Mouse (Mus musculus) CD4-positive, CD25-positive, alpha-beta regulatory T cell, adult 4 months (primary cell): Measurements from ENCODE around the gene Fars2. TPM values are rescaled to one million over a fixed set of nuclear protein-coding genes. Genes with fewer than 3 reads are reported as not detected.
A peak's percentile ranks its signal among the peaks of the same experiment; 100 is the strongest.

Source experiments
- ATAC-seq: one replicate; pipeline ENCODE4 v1.8.0; 2017
- polyA plus RNA-seq, 2 experiments: library from polyadenylated mRNA; unstranded; fragments of 100-300 nt; shearing (Covaris generic); gene quantifications; one replicate each; pipeline ENCODE4 v1.2.1; 2017

The Fars2 gene
- polyA plus RNA-seq, 2 experiments from 2014 or later = 37.6 to 44.7 TPM

GRCm38 (mm10) chr13:36584197-36584596, 467.0 kb downstream of the Fars2 start:
- no peak for ATAC-seq

DNA sequence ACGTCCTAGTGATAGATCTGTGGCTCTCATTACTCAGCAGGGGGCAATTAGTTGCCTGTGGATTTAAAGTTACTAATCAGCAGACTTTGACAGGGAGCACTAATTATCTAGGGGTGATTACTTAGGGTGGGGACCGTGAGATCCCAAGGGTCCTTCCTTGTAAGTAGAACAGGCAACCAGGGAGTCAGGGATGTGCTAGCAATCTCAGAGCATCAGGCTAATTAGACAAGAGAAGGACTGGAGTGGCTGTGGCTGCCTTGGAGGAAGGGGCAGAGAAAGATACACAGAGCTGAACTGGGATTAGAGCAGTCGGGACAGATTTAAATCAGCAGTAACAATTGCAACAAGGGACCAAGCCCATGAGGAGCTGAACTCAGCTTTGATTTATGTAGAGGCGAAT, 471.9 kb downstream of the Fars2 start:
- ATAC-seq = no peak

DNA sequence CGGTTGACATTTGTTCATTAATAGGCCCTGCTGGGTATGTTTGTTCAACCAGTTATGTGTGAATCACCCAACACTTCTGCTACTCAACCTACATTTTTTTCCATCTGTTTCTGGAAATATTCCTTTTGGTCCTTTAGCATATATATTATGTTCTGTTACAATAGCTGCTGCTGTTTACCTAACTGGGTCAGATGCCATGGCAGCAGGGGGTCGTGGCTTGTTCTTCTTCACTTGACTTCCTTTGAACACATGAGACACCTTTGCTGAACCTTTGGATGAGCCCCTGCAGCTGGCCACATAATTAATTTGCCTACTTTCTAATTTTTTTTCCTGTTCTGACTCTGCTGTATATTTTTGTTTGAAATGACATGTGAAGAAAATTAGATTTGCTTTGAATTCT, 475.1 kb downstream of the Fars2 start:
- no peak for ATAC-seq

DNA sequence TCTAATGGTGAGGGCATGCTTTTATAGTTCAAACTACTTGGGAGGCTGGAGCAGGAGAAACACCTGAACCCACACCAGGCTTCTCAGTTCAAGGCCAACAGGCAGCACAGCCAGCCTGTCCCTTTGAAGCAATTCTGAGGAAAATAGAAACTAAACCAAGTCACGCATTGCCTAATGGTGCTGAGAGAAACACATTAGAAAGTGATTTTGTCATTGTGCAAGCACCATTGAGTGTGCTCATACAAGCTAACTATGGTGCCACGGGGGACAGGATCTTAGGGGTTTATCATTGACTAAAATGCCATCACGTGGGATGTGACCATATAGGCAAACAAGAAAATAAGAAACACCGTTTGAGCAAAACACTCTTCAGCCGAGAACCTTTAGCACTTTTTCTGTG, 489.5 kb downstream of the Fars2 start:
- no peak for ATAC-seq

DNA sequence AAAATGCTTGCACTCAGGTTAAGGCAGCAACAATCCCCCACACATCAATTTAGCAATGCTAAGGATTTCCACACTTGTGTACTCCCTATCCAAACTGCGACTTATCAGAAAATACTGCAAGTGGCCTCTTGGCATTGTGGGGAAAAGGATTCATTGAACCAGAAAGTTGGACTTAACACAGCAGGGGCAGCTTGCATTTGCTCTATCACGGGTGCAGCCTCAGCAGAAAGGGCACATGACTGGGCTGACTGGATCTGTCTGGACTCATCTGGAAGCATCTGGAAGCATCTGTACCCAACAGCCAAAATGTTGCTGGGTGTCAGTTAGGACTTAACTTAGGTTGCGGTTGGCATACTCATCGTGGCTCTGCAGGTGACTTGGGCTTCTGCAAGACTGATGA, 490.7 kb downstream of the Fars2 start:
- ATAC-seq = no peak

- no peak for ATAC-seq
These were observed 493.2 kb downstream of the Fars2 start for GRCm38 (mm10) chr13:36610426-36610825.

DNA sequence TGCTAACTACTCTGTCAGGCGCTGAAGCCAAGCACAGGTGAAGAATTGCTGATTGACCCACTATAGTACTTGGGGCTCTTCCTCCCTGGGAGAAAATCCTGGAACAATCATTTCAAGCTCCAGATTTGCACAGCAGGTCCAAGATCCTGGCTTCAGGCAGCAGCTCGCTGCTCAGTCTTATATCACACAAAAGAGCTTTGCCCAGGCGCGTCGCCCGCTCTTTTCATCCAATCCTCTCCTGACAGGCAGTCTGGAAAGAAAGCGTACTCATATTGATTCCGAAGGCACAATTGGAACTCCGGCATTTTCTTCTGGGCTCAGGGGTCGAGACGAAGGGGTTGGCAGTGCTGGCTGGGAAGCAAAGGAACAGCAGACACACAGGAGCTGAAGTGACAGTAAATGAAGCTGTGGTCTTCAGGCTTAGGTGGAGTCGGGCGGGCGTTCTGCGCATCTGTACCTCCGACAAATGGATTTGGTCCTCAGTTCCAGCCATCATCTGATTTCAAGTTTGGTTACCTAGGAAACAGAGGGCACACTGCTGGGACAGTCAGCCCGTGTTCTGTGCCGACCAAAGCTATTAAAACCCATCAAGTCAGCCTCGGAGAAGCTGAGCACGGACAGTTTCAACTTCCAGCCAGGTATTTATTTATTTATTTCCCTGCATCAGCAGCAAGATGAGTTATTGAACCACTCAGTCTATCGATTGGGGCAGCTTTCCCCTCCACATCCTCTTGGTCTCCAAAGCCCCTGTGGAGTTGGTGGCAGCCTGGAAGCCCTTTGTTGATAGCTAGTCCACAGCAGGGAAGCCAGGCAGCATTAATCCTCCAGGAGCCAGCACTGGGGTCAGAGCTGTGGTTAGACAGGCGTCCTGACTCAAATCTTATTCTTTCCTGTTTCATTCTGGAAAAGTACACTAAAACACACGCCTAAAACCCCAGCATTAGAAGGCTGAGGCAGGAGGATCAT, 495.9 kb downstream of the Fars2 start:
- ATAC-seq = no peak

GRCm38 (mm10) chr13:36620498-36621332, 503.5 kb downstream of the Fars2 start:
- ATAC-seq = no peak

DNA sequence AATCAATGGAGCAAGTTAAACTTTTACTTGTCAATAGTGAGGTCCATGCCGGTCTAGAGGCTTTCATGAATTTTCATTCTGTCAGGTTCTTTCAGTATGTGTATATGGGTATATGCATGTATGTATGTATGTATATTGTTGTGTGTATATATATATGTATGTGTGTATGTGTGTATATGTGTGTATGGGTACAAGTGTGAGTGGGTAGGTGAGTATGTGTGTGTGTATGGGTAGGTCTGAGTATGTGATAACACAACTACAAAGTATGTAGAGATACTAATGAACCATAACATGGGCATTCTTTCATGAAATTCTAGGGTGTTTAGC, 504.1 kb downstream of the Fars2 start:
- ATAC-seq = no peak

DNA sequence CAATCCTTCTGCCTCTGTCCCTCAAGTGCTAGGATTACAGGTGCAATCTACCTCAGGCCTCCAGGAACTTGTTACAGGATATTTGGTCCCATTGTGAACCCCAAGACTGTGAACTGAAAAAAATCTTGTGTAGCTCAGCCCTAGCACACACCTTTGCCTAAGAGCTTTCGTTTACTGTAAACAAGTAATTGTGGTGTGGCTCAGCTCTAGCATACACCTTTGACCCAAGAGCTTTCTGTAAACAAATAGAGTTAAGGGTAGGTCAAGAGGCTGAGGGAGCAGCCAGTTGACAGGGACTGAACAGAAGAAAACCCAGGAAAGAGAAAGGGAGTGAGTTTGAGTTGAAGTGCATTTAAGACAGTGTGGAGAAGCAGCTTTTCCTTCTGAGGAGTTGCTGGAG, 506.3 kb downstream of the Fars2 start:
- no peak for ATAC-seq

DNA sequence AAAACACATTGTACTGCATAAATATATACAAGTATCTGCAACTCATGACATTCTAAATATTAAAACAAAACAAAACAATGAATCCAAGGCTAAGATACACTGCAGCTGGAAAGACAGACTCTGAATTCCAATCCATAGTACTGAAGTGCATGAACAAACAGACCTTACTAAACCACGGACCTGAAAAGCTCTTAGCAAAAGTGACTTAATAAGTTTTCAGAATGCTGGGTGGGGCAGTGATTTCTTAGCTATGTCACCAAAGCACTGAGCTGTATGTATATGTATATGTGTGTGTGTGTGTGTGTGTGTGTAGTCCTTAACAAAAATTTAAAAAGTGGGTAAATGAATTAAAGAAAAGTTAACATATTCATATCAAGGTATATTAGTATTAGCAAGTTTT, 511.9 kb downstream of the Fars2 start:
- ATAC-seq = no peak

GRCm38 (mm10) chr13:36648257-36648656, 531.0 kb downstream of the Fars2 start:
- no peak for ATAC-seq

- ATAC-seq = peak; percentile 32
These were observed 537.0 kb downstream of the Fars2 start for GRCm38 (mm10) chr13:36654251-36654650.

DNA sequence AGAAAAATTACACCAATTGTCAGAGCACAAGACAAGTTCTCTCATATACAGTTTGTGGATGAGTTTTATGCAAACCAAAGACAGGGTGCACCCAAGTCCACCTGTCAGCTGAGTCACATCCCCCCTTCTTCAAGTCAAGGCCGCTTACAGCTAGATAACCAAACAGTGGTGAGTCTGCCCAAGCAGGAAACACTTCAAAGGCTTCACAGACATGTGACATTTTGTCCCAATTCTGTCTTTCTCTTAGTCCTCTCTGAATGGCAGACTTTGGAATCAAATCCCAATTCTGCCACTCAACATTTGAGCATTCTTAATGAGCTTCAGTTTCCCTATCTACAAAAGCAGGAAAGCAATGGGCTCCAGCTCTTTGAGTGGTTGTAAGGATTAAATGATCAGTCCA, 562.1 kb downstream of the Fars2 start:
- no peak for ATAC-seq

DNA sequence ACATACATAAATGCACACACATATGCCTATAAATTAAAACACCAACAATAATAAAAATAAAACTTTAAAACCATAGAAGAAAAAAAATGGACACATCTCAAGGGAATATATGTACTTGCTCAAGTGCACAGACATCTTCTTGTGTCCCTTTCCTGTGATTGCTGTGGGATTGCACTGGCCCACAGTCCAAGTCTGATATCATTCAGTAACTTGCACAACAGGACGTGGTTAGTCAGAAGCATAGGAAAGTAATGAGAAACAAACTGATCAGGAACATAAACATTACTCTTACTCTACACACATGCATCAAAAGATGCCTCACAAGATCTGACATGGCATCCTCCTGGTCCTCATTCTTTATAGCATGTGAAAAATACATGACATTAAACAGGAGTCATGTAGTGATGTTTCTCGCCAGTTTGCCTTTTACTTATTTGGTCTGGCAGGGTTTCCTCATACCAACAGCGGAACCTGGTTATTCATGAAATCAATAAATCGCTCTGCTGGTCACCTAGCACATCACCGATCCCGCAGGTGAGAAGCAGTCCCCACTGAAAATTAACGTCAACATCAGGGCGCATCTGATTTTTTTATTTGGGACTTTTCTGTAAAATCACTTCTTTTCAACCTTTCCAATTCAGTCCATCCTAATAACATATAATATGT, 563.6 kb downstream of the Fars2 start:
- no peak for ATAC-seq

GRCm38 (mm10) chr13:36683581-36683980, 566.4 kb downstream of the Fars2 start:
- no peak for ATAC-seq

GRCm38 (mm10) chr13:36695516-36696201, 578.4 kb downstream of the Fars2 start:
- ATAC-seq = no peak

- no peak for ATAC-seq
These were observed 579.1 kb downstream of the Fars2 start for GRCm38 (mm10) chr13:36696351-36696771.

GRCm38 (mm10) chr13:36707088-36707690, 590.0 kb downstream of the Fars2 start:
- ATAC-seq = no peak

GRCm38 (mm10) chr13:36714101-36714500, 596.9 kb downstream of the Fars2 start:
- no peak for ATAC-seq

GRCm38 (mm10) chr13:36716708-36717107, 599.5 kb downstream of the Fars2 start:
- ATAC-seq = no peak

DNA sequence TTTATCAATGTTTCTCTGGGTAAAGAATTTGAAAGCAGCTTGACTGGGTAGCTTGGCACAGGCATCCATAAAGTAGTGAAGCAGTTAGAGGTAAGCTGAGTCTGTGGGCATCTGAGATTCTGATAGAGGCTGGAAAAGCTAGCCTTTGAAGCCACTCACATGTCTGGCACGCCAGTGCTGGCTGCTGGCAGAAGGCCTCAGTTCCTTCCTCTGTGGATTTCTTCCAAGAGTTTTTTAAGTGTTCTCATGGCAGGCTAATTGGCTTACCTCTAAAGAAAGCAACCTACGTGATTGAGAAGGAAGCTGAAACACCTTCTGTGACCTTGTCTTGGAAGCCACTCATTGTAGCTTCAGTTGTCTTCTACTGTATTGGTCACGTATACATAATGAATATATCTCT, 600.2 kb downstream of the Fars2 start:
- no peak for ATAC-seq
